Mouse (Mus musculus) forebrain, embryonic 10.5 days (tissue): Measurements from ENCODE around the gene Dbf4. TPM values are rescaled to one million over a fixed set of nuclear protein-coding genes. Genes with fewer than 3 reads are reported as not detected.

Experiments used
- DNase-seq: peaks from one replicate; pipeline ENCODE4 v3.0.0-alpha.2; 2017; ENCODE audit warnings: low spot score; ENCODE audit errors: extremely low spot score
- H3K27ac ChIP-seq: fragments of 300-500 bp; sonication (generic); 2 replicates; pipeline ENCODE4 v1.5.1; 2016; ENCODE audit warnings: mild to moderate bottlenecking
- H3K27me3 ChIP-seq: fragments of 300-500 bp; sonication (generic); 2 replicates; pipeline ENCODE4 v1.6.1; 2016; ENCODE audit warnings: mild to moderate bottlenecking; ENCODE audit not compliant: poor library complexity, severe bottlenecking
- H3K36me3 ChIP-seq: fragments of 300-500 bp; sonication (generic); replicated peaks from 2 replicates; pipeline ENCODE4 v1.6.1; 2016; ENCODE audit warnings: mild to moderate bottlenecking, moderate library complexity
- H3K4me1 ChIP-seq: fragments of 300-500 bp; sonication (generic); 2 replicates; pipeline ENCODE4 v1.6.1; 2016
- H3K4me3 ChIP-seq: fragments of 300-500 bp; sonication (generic); 2 replicates; pipeline ENCODE4 v1.5.1; 2016; ENCODE audit warnings: mild to moderate bottlenecking, moderate library complexity
- H3K9me3 ChIP-seq: fragments of 300-500 bp; sonication (generic); 2 replicates; pipeline ENCODE4 v1.6.1; 2016; ENCODE audit warnings: mild to moderate bottlenecking, moderate library complexity
- WGBS: fragments of 180-500 bp; shearing (Covaris S2); methylation state at CpG from one replicate; pipeline ENCODE4 v1.1.7; 2016; 5-methylcytosine and 5-hydroxymethylcytosine counted together
- polyA plus RNA-seq: library from polyadenylated mRNA; unstranded; fragments of >200 nt; fragmentation: Nextera tagmentation; extraction: Ambion mirVana; gene quantifications from 2 replicates; pipeline ENCODE4 v1.2.1, GENCODE M21; 2016

Dbf4 gene
- polyA plus RNA-seq, 1 experiment from 2014 or later: 74.8 TPM

DNA sequence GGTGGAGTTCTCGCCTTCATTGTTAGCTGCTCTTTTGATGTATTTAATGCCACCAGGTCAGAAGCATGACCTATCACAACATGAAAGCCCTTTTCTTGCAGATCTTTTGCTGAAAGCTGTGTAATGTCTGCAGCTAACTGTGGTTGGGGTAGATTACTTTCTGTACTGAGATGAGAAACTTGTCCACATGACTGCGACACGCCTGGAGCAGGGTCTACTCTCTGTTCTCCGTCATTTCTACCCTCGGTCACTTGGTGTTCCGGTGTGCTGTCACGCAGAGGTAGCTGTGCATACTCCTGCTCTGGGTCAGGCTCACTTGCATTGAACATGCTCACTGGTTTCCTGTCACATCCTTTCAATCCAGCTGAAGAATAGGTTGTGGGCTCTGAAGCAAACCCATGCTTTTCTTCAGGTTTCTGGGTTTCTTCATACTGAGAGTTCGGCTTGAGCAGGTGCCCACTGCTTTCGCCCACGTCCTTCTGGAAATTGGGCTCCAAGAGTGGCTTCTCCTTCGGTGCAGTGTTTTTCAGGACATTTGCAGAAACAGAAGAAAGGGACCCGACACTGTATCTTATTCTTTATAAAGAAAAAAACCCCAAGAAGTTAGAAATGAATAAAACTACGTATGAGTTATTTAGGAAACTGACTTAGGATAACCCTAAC, 24.8 kb downstream of the Dbf4 start:
- Histone ChIP-seq H3K9me3 (no peaks in the 10 kb centered on the region), H3K4me1 (no peaks in the 10 kb centered on the region), H3K27ac (no peak overlapping the region), H3K36me3 (peaks cover 86% of the 10 kb centered on the region), H3K4me3 (no peak overlapping the region), H3K27me3 (no peaks in the 10 kb centered on the region)
- no peak for DNase-seq
- WGBS: 92% methylated on average over 13 of the region's 13 CpGs

DNA sequence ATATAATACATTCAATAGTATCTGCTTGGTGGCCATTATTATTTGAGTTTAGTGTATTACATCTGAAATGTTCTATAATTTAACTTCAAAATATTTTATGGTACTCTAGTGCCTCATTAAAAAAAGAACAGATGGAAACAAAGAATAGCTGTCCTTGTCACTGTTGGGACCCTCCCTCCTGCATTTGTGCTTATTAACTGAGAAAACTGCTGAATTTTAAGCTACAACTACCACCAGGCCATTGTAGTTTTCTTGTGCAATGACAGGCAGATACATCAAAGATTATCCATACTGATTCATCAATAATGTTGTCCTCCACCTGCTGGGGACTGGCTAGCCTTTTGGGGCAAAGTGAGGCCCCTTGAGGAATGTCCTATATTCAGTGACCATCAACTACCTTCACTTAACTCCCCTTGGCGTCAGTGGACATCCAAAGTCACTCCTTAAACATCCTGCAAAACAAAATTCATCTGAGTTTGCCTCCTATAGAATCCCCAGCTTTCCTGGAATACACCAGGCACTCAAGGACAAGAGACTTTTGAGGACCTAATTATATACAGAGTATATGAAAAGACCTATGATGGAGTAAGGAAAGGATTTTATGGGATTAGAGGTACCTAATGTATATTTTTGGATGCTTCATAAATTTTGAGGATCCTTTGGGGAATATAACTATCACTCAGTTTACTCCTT, 28.5 kb downstream of the Dbf4 start:
- WGBS: 66% methylated on average over 1 of the region's 1 CpGs

DNA sequence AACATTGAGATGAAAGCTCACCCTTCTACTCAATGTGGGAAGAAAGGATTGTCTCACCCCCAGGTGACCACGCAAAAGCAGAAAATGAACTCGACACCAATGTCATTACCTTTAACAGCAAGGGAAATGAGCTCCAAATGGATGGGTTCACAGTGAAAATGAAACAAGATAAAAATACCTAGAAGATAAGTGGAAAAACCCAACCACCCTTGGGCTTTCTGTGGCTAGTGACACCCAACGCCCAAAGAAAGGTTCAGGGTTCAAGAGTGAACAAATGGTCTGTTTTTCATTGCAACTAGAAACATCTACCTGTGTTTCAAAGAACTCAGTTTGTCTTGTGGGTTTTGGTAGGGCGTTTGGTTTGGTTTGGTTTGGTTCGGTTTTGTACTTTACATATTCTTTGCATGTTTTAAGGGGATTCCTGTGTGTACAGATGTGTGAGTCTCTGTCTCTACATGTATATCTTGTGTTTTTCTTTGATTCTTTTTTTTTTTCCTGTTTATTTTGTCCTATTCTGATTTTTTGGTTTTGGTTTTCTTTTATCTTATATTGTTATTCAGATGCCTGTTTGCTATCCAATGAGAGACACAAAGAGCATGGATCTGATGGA, 48.1 kb downstream of the Dbf4 start:
- Histone ChIP-seq H3K9me3 (no peaks in the 10 kb centered on the region), H3K4me3 (no peak overlapping the region), H3K36me3 (no peaks in the 10 kb centered on the region), H3K27ac (no peak overlapping the region), H3K27me3 (no peaks in the 10 kb centered on the region), H3K4me1 (no peaks in the 10 kb centered on the region)
- 85% methylated on average over 5 of the region's 5 CpGs for WGBS
- no peak for DNase-seq

More for the DNA sequence above, 28.5 kb downstream of the Dbf4 start:
- peaks cover 50% of the 10 kb centered on the region for H3K36me3 ChIP-seq
- no peak overlapping the region for H3K4me3 ChIP-seq
- H3K27me3 ChIP-seq: no peaks in the 10 kb centered on the region
- no peaks in the 10 kb centered on the region for H3K4me1 ChIP-seq
- no peaks in the 10 kb centered on the region for H3K9me3 ChIP-seq
- DNase-seq: no peak
- no peak overlapping the region for H3K27ac ChIP-seq

DNA sequence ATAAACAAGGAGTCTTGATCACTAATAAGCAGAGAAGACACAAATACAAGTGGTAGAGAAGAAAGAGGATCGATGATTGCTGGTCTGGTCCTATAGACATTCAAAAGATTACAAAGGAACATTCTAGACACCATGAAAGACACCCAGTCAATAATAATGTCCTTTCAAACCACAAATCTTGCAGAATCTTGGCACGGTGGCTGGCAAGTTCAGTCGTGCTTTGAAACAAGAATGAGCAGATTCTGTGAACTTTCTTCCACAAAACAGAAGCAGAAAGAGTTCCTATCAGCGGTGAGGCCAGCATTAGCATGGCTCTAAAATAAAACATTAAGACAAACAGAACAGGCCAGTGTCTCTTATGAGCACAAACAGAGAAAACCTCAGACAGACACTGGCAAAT, 49.1 kb downstream of the Dbf4 start:
- 87% methylated on average over 4 of the region's 4 CpGs for WGBS

DNA sequence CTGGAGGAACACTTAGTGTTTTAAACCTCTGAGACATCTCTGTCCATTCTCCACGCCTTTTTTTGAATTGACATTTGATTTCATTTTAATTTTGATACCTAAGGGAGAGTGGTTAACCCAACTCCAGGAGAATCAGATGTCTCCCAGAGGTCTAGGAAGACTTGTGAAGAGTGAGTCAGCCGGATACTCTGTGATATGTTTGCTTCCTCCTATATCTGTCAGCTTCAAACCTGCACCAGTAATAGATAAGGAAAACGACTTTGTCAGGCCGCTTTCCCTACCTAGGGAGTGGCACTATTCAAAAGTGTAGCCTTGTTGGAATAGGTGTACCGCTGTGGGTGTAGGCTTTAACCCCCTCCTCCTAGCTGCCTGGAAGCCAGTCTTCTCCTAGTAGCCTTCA, 53.7 kb downstream of the Dbf4 start:
- DNase-seq: no peak
- H3K27ac ChIP-seq: no peak overlapping the region
- WGBS: 83% methylated on average over 5 of the region's 5 CpGs

More for the DNA sequence above, 49.1 kb downstream of the Dbf4 start:
- Histone ChIP-seq H3K4me1 (no peaks in the 10 kb centered on the region), H3K4me3 (no peak overlapping the region), H3K27ac (no peak overlapping the region), H3K36me3 (no peaks in the 10 kb centered on the region), H3K9me3 (no peaks in the 10 kb centered on the region), H3K27me3 (peaks cover 8% of the 10 kb centered on the region)
- DNase-seq: no peak

DNA sequence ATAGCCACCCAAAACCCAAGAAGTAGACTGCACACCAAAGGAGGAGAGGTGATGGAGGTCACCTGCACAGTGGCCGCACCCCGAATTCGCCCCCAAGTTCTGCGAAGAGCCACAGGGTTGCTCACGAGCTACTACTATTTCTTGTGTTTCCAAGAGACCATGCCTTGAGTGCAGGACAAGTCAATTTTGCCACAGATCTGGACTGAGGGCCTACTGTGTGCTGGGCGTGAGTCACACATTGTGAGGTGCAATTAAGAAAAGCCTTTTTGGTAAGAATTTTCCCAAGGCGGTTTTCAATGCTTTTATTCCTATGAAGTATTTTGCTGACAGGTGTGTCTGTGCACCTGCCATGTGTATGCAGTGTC, 54.2 kb downstream of the Dbf4 start:
- peaks cover 13% of the 10 kb centered on the region for H3K27me3 ChIP-seq
- no peaks in the 10 kb centered on the region for H3K36me3 ChIP-seq
- peak overlapping the region; percentile 75 for H3K4me3 ChIP-seq
- peaks cover 18% of the 10 kb centered on the region for H3K4me1 ChIP-seq
- DNase-seq: no peak
- 33% methylated on average over 7 of the region's 7 CpGs for WGBS
- peak overlapping the region; percentile 88; the same call in 1 of the 2 replicates for H3K27ac ChIP-seq
- H3K9me3 ChIP-seq: 0 out of 2 replicates have a peak, but pooled peaks cover 3% of the 10 kb centered on the region

More for the DNA sequence above, 53.7 kb downstream of the Dbf4 start:
- Histone ChIP-seq H3K9me3 (0 out of 2 replicates have a peak, but pooled peaks cover 3% of the 10 kb centered on the region), H3K4me1 (peaks cover 18% of the 10 kb centered on the region), H3K27me3 (peaks cover 13% of the 10 kb centered on the region), H3K4me3 (no peak overlapping the region), H3K36me3 (no peaks in the 10 kb centered on the region)

DNA sequence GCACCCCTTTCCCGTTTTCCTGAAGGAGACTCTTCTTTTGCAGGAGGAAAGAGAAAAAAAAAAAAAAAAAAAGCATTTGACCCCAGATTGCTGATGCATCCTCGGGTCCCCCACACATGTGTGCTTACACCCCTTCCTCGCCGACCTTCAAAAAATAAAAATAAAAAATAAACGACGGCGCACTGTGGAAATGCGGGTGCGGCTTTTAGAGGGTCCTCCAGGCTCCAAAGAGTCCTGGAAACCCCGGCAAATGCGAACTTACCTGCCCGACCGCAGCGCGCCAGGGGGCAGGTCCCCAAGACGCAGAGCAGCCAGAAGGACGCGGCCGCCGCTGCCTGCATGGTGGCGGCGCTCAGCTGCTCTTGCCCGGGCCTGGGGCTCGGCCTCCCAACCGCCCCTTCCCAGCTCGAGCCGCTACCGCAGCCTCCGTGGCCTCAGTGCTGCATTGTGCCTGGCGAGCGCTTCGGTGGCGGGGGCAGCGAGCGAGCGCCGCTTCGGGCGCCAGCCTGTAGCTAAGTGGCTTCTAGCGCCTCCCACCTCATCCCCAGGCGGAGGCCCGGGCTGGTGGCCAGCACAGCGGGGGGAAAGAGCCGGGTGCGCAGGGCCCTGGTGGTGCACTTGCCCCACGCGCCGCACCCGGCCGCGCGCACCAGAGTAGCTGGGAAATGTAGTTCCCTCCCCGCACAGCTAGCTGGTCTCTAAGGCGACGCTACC, 54.7 kb downstream of the Dbf4 start, which contains the start of gene Adam22:
TSS of gene Adam22 (minus strand) at position 547 of the 714 bp plus-strand sequence.
- peak within 1 kb of the TSS; percentile 88 for H3K27ac ChIP-seq
- under 1% methylated on average over 55 of the region's 55 CpGs for WGBS
- H3K27me3 ChIP-seq: peaks cover 13% of the 10 kb centered on the region
- peaks cover 18% of the 10 kb centered on the region for H3K4me1 ChIP-seq
- peak within 1 kb of the TSS; percentile 75 for H3K4me3 ChIP-seq
- H3K9me3 ChIP-seq: 0 out of 2 replicates have a peak, but pooled peaks cover 3% of the 10 kb centered on the region
- DNase-seq: peak; percentile 65
- H3K36me3 ChIP-seq: no peaks in the 10 kb centered on the region

DNA sequence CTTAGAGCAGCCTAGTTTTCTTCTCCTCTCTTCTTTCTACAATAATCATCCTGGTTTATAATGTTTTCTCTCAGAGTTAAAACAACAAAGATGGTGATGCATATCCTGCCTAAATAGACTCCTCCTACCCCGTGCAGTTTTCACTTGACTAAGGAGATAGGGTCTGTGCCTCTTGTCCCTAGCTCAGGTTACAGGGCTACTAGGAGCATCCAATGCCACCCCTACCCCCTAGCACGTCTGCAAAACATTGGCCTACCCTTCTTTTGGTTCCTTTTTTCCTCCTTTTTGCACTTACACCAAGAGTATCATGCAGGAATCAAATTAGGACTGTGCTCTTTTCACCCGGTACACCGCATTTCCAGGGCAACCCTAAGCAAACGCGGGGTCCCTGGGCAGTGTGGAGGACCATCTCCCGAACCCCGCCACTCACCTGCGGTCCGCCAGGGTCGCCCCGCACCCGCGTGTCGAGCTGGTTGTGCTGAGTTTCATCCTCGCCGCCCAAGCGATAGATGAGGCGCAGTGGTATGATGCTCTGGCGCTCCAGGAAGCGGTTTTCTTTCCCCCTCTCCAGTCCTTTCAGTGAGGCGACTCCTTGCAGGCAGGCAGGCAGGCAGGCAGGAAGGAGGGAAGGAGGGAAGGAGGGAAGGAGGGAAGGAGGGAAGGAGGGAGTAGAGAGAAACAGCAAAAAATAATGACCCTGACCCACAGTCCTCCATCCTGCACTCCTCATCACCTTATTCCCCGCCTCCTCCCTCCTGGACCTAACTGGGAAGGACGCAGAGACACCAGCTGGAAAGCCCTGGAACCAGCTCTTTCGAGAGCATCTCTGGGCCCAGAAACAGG, 55.5 kb downstream of the Dbf4 start:
- 2% methylated on average over 25 of the region's 25 CpGs for WGBS
- H3K36me3 ChIP-seq: no peaks in the 10 kb centered on the region
- H3K9me3 ChIP-seq: 0 out of 2 replicates have a peak, but pooled peaks cover 3% of the 10 kb centered on the region
- H3K27ac ChIP-seq: peak overlapping the region; percentile 62; the same call in 1 of the 2 replicates
- peaks cover 18% of the 10 kb centered on the region for H3K4me1 ChIP-seq
- peak; percentile 43 for DNase-seq
- H3K27me3 ChIP-seq: peaks cover 13% of the 10 kb centered on the region
- peak overlapping the region; percentile 75 for H3K4me3 ChIP-seq

DNA sequence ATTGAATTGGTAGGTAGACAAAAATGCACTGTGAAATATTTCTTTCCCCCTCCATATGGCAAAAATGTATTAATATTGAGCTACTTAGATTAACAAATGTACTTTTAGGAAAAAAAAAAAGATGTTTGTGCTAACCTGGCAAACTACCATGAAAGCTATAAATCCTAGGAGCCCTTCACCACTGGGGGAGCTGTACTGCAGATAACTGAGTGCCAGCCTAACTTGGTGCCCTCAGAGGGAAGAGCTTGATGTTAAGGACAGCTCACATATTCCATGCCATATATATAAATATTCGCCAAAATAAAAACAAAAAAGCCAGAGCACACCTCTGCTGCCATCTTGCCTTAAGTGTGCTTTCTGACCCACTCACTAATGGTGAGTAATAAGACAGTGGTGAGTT, 60.2 kb downstream of the Dbf4 start:
- no peak overlapping the region for H3K4me3 ChIP-seq
- no peak for DNase-seq
- no peaks in the 10 kb centered on the region; the same call in 1 of the 2 replicates for H3K36me3 ChIP-seq
- no peak overlapping the region for H3K27ac ChIP-seq
- no peaks in the 10 kb centered on the region; the same call in 1 of the 2 replicates for H3K27me3 ChIP-seq
- H3K4me1 ChIP-seq: peaks cover 13% of the 10 kb centered on the region
- no peaks in the 10 kb centered on the region for H3K9me3 ChIP-seq
- 75% methylated on average over 1 of the region's 1 CpGs for WGBS

DNA sequence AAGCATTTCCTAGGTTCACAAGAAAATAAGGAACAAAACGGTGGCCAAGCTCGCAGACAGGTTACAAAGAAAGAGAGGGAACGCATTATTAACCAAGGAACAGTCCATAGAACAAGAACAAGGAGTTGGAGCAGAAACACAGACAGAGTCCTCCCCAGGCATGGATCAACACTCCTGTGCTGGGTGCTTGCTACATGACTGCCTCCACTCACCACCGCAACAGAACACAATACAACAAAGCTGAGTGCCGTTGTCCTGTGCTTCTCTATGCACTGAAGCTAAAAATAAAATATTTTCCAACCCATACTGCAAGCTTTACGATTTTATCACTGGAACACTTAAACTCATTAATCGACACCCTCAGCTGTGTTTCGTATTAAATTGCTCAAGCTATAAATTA, 64.8 kb downstream of the Dbf4 start:
- no peaks in the 10 kb centered on the region; the same call in 1 of the 2 replicates for H3K36me3 ChIP-seq
- DNase-seq: no peak
- H3K27me3 ChIP-seq: no peaks in the 10 kb centered on the region
- no peak overlapping the region for H3K4me3 ChIP-seq
- WGBS: 90% methylated on average over 8 of the region's 8 CpGs
- H3K27ac ChIP-seq: no peak overlapping the region
- no peaks in the 10 kb centered on the region for H3K4me1 ChIP-seq
- H3K9me3 ChIP-seq: no peaks in the 10 kb centered on the region

DNA sequence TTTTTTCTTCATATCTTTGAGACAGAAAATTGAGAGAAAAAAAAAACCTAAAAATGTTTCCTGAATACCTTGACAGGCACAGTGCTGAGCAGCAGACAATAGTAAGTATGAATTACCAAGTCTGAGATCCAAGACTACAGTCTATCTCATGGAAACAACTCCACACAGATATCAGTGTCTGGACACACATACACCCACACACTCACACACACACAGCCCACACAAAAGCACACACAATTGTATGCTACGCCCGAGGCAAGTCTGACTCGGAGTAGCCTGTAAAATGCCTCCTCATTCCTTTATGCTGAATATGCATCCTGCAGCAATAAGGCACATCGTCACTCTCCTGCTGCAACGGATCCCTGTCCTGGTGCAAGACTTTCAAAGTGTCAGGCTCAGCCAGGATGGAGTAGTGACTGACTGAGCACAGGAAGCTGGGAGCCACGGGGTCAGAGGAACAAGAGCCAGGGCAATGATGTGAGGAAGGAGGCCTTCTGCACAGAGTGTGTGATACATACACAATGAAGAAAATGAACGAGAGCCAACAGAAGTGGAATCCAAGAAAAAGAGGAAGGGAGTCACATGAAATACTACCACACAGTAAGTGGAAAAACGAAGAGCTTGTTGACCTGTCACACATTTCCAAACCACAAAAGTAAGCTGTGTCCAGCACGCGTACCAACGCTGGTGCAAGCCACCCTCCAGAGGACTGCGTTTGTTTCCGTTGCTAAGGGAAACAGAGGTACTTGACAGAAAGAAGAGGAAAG, 65.4 kb downstream of the Dbf4 start:
- Histone ChIP-seq H3K4me1 (no peaks in the 10 kb centered on the region), H3K9me3 (no peaks in the 10 kb centered on the region), H3K4me3 (no peak overlapping the region), H3K27ac (no peak overlapping the region), H3K36me3 (no peaks in the 10 kb centered on the region; the same call in 1 of the 2 replicates), H3K27me3 (no peaks in the 10 kb centered on the region)
- DNase-seq: no peak
- WGBS: 79% methylated on average over 13 of the region's 13 CpGs
